ENCODE assay signal across 13 mouse cellular contexts in genomic region chr5:32414461-32414985, GRCm38 (mm10). TPM values are rescaled to one million over a fixed set of nuclear protein-coding genes. Genes with fewer than 3 reads are reported as not detected.
DNase-seq lines count a peak whose midpoint lies in the region; ATAC-seq and TF ChIP-seq lines count a peak whose summit lies in the region.
"Had no signal": no experiment of that assay in that cellular context is flagged by ENCODE, and none has a peak within 500 bp of the region (broad histone marks: within the 10 kb centered on the region; RNA-seq: fewer than 3 reads in every experiment).

No protein-coding gene starts in this region.

- H3K4me3 ChIP-seq in kidney, postnatal 0 days (replicated peaks; ENCODE audit: low read depth, low read length): no peak overlapping the region
- no peak overlapping the region for H3K4me3 ChIP-seq in heart, embryonic 13.5 days
- no peak overlapping the region for H3K4me3 ChIP-seq in left cerebral cortex, adult 2 months
- H3K4me3 ChIP-seq: forebrain, embryonic 15.5 days; hindbrain, embryonic 13.5 days; megakaryocyte, embryonic 14.5 days had no signal

- H3K27ac ChIP-seq in kidney, postnatal 0 days: peak overlapping the region; percentile 27; the same call in 1 of the 2 replicates
- peak overlapping the region; percentile 68 for H3K27ac ChIP-seq in heart, embryonic 13.5 days (replicated peaks)
- no peak overlapping the region for H3K27ac ChIP-seq in left cerebral cortex, adult 2 months
- H3K27ac ChIP-seq: forebrain, embryonic 15.5 days; hindbrain, embryonic 13.5 days had no signal

- no peaks in the 10 kb centered on the region for H3K9me3 ChIP-seq in kidney, postnatal 0 days (replicated peaks; ENCODE audit: low read length)
- no peaks in the 10 kb centered on the region for H3K9me3 ChIP-seq in heart, embryonic 13.5 days
- H3K9me3 ChIP-seq: forebrain, embryonic 15.5 days; hindbrain, embryonic 13.5 days; megakaryocyte, embryonic 14.5 days had no signal

- H3K4me1 ChIP-seq in kidney, postnatal 0 days (replicated peaks; ENCODE audit: insufficient read depth, low read length): peaks cover 16% of the 10 kb centered on the region
- peaks cover 71% of the 10 kb centered on the region for H3K4me1 ChIP-seq in heart, embryonic 13.5 days

- TF ChIP-seq CTCF in kidney, postnatal 0 days (IDR thresholded peaks at IDR 0.05; ENCODE audit: low read depth): no peak
- no peak for TF ChIP-seq CTCF in left cerebral cortex, adult 2 months (IDR thresholded peaks at IDR 0.05)

- no peak overlapping the region for H3K4me2 ChIP-seq in kidney, postnatal 0 days (ENCODE audit: low read length)
- no peak overlapping the region for H3K4me2 ChIP-seq in heart, embryonic 13.5 days
- H3K4me2 ChIP-seq: forebrain, embryonic 15.5 days; hindbrain, embryonic 13.5 days had no signal

- no peak overlapping the region for H3K9ac ChIP-seq in kidney, postnatal 0 days (ENCODE audit: low read depth, low read length)
- 0 out of 2 replicates have a peak overlapping the region, but pooled peaks have one; percentile 5 for H3K9ac ChIP-seq in heart, embryonic 13.5 days
- H3K9ac ChIP-seq: forebrain, embryonic 15.5 days; hindbrain, embryonic 13.5 days had no signal

- peak; percentile 54 for DNase-seq in adrenal gland, postnatal 14 days
- DNase-seq in adrenal gland, postnatal 4 days (ENCODE audit: low spot score in 2 of 2): no peak
- DNase-seq in kidney, postnatal 0 days (ENCODE audit: low spot score): no peak
- no peak for DNase-seq in kidney, postnatal 36 days
- DNase-seq in lung, postnatal 36 days: peak; percentile 34
- DNase-seq in left cerebral cortex, adult 2 months (ENCODE audit: extremely low spot score in 1 of 2, low spot score in 2 of 2): no peak
- DNase-seq in cerebellum, adult 11 months: no peak
- DNase-seq: cerebellum, adult 8-10 months had no signal

- intact Hi-C loops in left cerebral cortex, adult 2 months (cut with DNase I): no loop called here

- no peak for ATAC-seq in kidney, postnatal 0 days (replicated peaks; ENCODE audit: low FRiP score, low read depth)
- ATAC-seq in heart, embryonic 13.5 days (ENCODE audit: extremely low read depth, insufficient number of reproducible peaks, low FRiP score, low TSS enrichment): no peak
- ATAC-seq: activated CD4-positive, CD25-positive, alpha-beta regulatory T cell, adult 4 months; forebrain, embryonic 15.5 days had no signal

- H3K27me3 ChIP-seq in kidney, postnatal 0 days (ENCODE audit: insufficient read depth, low read length): no peaks in the 10 kb centered on the region
- H3K27me3 ChIP-seq in heart, embryonic 13.5 days (replicated peaks): no peaks in the 10 kb centered on the region
- H3K27me3 ChIP-seq: forebrain, embryonic 15.5 days; hindbrain, embryonic 13.5 days had no signal

- H3K36me3 ChIP-seq in kidney, postnatal 0 days (ENCODE audit: insufficient read depth, low read length): no peaks in the 10 kb centered on the region
- H3K36me3 ChIP-seq in heart, embryonic 13.5 days: no peaks in the 10 kb centered on the region
- H3K36me3 ChIP-seq: forebrain, embryonic 15.5 days; hindbrain, embryonic 13.5 days had no signal

- WGBS in kidney, postnatal 0 days: 57% methylated on average over 5 of the region's 5 CpGs
- WGBS in heart, embryonic 13.5 days: 52% methylated on average over 5 of the region's 5 CpGs

RNA-seq across cellular contexts. Expression of gene Ppp1cb, which starts 44.1 kb away (rescaled TPM):
- 358 and 364 TPM in 2 replicates for total RNA-seq in adrenal gland, postnatal 14 days (2021)
- total RNA-seq in adrenal gland, postnatal 4 days (2021): 100 to 1,000 TPM; 309 to 334 TPM
- 223 and 226 TPM in 2 replicates for polyA plus RNA-seq in kidney, postnatal 0 days (2015; fragmentation: Nextera tagmentation; extraction: Ambion mirVana)
- 217 and 231 TPM in 2 replicates for polyA plus RNA-seq in heart, embryonic 13.5 days (2015; fragmentation: Nextera tagmentation; extraction: Ambion mirVana)
- total RNA-seq in left cerebral cortex, adult 2 months (2021): 100 to 1,000 TPM; 364 to 413 TPM

Comparison
In these comparisons a context has a peak if more than half of its experiments do, and no peak if none do; other contexts are left out.
1. DNase-seq: peak in adrenal gland, postnatal 14 days (single experiment) and lung, postnatal 36 days (single experiment); none in adrenal gland, postnatal 4 days (0 of 2), kidney, postnatal 0 days (single experiment), kidney, postnatal 36 days (0 of 2), left cerebral cortex, adult 2 months (0 of 2) and cerebellum, adult 11 months (single experiment).